Mouse (Mus musculus) ES-E14 (cell line): ENCODE measurements around the gene Tnfrsf4.

Experiments
- CHD2 ChIP-seq: IDR thresholded peaks from 2 replicates; pipeline ENCODE4 v1.6.1; 2014; ENCODE audit warnings: mild to moderate bottlenecking, low read depth, low read length, inconsistent platforms
- HCFC1 ChIP-seq: IDR thresholded peaks from 2 replicates; pipeline ENCODE4 v1.6.1; 2012; ENCODE audit warnings: low read length, inconsistent platforms, borderline replicate concordance; ENCODE audit not compliant: insufficient read depth
- MAFK ChIP-seq: IDR thresholded peaks from 2 replicates; pipeline ENCODE4 v1.6.1; 2014; ENCODE audit warnings: mild to moderate bottlenecking, low read depth, low read length, inconsistent platforms; ENCODE audit not compliant: insufficient read depth
- ZC3H11A ChIP-seq: IDR thresholded peaks from 2 replicates; pipeline ENCODE4 v1.6.1; 2012; ENCODE audit warnings: low read depth, mild to moderate bottlenecking, inconsistent platforms, low read length, borderline replicate concordance

- TF ChIP-seq HCFC1 (no peak), MAFK (no peak), CHD2 (no peak), ZC3H11A (no peak)
Observed at GRCm38 (mm10) chr4:156053113-156053512, 39.5 kb downstream of the Tnfrsf4 start.
